Mouse (Mus musculus) cortical plate, adult 2 months (tissue): Measurements from ENCODE around the gene Mars2.

Source experiments
- CTCF ChIP-seq: fragments of 200-500 bp; IDR thresholded peaks from 2 replicates; pipeline ENCODE4 v1.5.1; 2011; ENCODE audit warnings: mild to moderate bottlenecking, control low read depth, low read length; ENCODE audit not compliant: insufficient read depth; ENCODE audit errors: extremely low read depth
- POLR2A ChIP-seq: fragments of 200-500 bp; IDR thresholded peaks from 2 replicates; pipeline ENCODE4 v1.6.1; 2011; ENCODE audit warnings: mild to moderate bottlenecking, low read length, control low read depth; ENCODE audit not compliant: insufficient read depth; ENCODE audit errors: extremely low read depth

DNA sequence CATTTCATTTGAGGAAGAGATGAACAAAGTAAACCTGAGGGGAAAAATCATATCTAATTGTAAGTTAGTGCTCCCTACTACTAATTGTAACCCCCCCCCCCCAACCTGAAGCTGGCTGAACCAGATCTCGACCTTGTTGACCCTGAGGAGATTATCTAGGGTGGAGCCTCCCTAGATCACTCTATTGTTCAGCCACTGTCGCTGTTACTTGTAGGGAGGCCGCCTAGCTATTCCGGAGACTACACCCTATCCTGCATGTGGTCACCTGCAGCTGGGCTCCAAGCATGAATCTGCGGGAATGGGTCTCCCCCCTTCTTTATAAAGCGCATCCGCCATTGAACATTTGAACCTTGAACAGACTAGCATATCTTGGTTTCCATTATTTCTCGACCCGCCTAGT lies 42.1 kb downstream of the Mars2 start:
- no peak for TF ChIP-seq CTCF
- no peak for TF ChIP-seq POLR2A
